Comparison of ENCODE assay signal across 20 mouse cellular contexts in genomic region chr9:61816589-61817179, GRCm38 (mm10).
"Had no signal": no experiment of that assay in that cellular context is flagged by ENCODE, and none has a peak within 500 bp of the region (broad histone marks: within the 10 kb centered on the region; RNA-seq: fewer than 3 reads in every experiment).

No protein-coding gene starts in this region.

- H3K4me2 ChIP-seq: liver, embryonic 11.5 days; lung, embryonic 15.5 days; midbrain, embryonic 13.5 days; neural tube, embryonic 13.5 days; stomach, embryonic 15.5 days had no signal

- DNase-seq: kidney, adult 11 months; kidney, postnatal 14 days; kidney, postnatal 4 days; layer of hippocampus, adult 9-11 months; lung, adult 18-20 months; lung, postnatal 10 days; lung, postnatal 36 days; right cerebral cortex, adult 18-20 months; right cerebral cortex, postnatal 14 days; right cerebral cortex, postnatal 4 days; thymus, adult 18-20 months; thymus, postnatal 36 days had no signal

- ATAC-seq: midbrain, embryonic 13.5 days; midbrain, embryonic 16.5 days had no signal

- H3K4me3 ChIP-seq: lung, embryonic 15.5 days; midbrain, embryonic 13.5 days; myocyte; neural tube, embryonic 13.5 days; stomach, embryonic 15.5 days had no signal

- H3K4me1 ChIP-seq: midbrain, embryonic 13.5 days; neural tube, embryonic 13.5 days had no signal

- H3K9me3 ChIP-seq: lung, embryonic 15.5 days; midbrain, embryonic 13.5 days; neural tube, embryonic 13.5 days; stomach, embryonic 15.5 days had no signal

- H3K36me3 ChIP-seq: lung, embryonic 15.5 days; midbrain, embryonic 13.5 days; neural tube, embryonic 13.5 days; stomach, embryonic 15.5 days had no signal

- H3K27me3 ChIP-seq: lung, embryonic 15.5 days; neural tube, embryonic 13.5 days; stomach, embryonic 15.5 days had no signal

- H3K27ac ChIP-seq: liver, embryonic 14.5 days; lung, embryonic 15.5 days; midbrain, embryonic 13.5 days; neural tube, embryonic 13.5 days; stomach, embryonic 15.5 days had no signal

- H3K9ac ChIP-seq: liver, embryonic 14.5 days; lung, embryonic 15.5 days; midbrain, embryonic 13.5 days; neural tube, embryonic 13.5 days; stomach, embryonic 15.5 days had no signal
